Mouse (Mus musculus): ENCODE data around the gene F830045P16Rik.

Gene F830045P16Rik

GRCm38 (mm10) chr2:129536377-129536776, at the start of gene F830045P16Rik:
F830045P16Rik (minus strand) TSS chr2:129536602.
- no peak for DNase-seq (ENCODE audit: low read depth)

- DNase-seq (ENCODE audit: low read depth), result no peak
Observed at GRCm38 (mm10) chr2:129585904-129586514, 49.6 kb upstream of the F830045P16Rik start.

GRCm38 (mm10) chr2:129584905-129585304, 48.5 kb upstream of the F830045P16Rik start:
- DNase-seq (ENCODE audit: low read depth), result no peak

GRCm38 (mm10) chr2:129582261-129582660, 45.9 kb upstream of the F830045P16Rik start:
- no peak for DNase-seq (ENCODE audit: low read depth)

GRCm38 (mm10) chr2:129581826-129582225, 45.4 kb upstream of the F830045P16Rik start:
- DNase-seq (ENCODE audit: low read depth), result no peak

GRCm38 (mm10) chr2:129580656-129581055, 44.3 kb upstream of the F830045P16Rik start:
- peak; percentile 7 for DNase-seq (ENCODE audit: low read depth)

GRCm38 (mm10) chr2:129576611-129577447, 40.4 kb upstream of the F830045P16Rik start:
- no peak for DNase-seq (ENCODE audit: low read depth)

- no peak for DNase-seq (ENCODE audit: low read depth)
Observed at GRCm38 (mm10) chr2:129575113-129575512, 38.7 kb upstream of the F830045P16Rik start.

- DNase-seq (ENCODE audit: low read depth), result no peak
Observed at GRCm38 (mm10) chr2:129574395-129575046, 38.1 kb upstream of the F830045P16Rik start.

GRCm38 (mm10) chr2:129573701-129574273, 37.4 kb upstream of the F830045P16Rik start:
- DNase-seq (ENCODE audit: low read depth), result no peak

GRCm38 (mm10) chr2:129569556-129569955, 33.2 kb upstream of the F830045P16Rik start:
- DNase-seq (ENCODE audit: low read depth), result no peak

GRCm38 (mm10) chr2:129569120-129569519, 32.7 kb upstream of the F830045P16Rik start:
- no peak for DNase-seq (ENCODE audit: low read depth)

GRCm38 (mm10) chr2:129563944-129564709, 27.7 kb upstream of the F830045P16Rik start:
- no peak for DNase-seq (ENCODE audit: low read depth)

- no peak for DNase-seq (ENCODE audit: low read depth)
Observed at GRCm38 (mm10) chr2:129561796-129562195, 25.4 kb upstream of the F830045P16Rik start.

GRCm38 (mm10) chr2:129558875-129559219, 22.4 kb upstream of the F830045P16Rik start:
- DNase-seq (ENCODE audit: low read depth), result no peak

GRCm38 (mm10) chr2:129558008-129558874, 21.8 kb upstream of the F830045P16Rik start:
- peak; percentile 15 for DNase-seq (ENCODE audit: low read depth)

- no peak for DNase-seq (ENCODE audit: low read depth)
Observed at GRCm38 (mm10) chr2:129556081-129556480, 19.7 kb upstream of the F830045P16Rik start.

GRCm38 (mm10) chr2:129550781-129551180, 14.4 kb upstream of the F830045P16Rik start:
- DNase-seq (ENCODE audit: low read depth), result no peak

- no peak for DNase-seq (ENCODE audit: low read depth)
Observed at GRCm38 (mm10) chr2:129549537-129550135, 13.2 kb upstream of the F830045P16Rik start.

GRCm38 (mm10) chr2:129546772-129547171, 10.4 kb upstream of the F830045P16Rik start:
- DNase-seq (ENCODE audit: low read depth), result peak; percentile 65

All from 416B (cell line).